Mouse (Mus musculus): ENCODE results near the gene D130043K22Rik. TPM values are rescaled to one million over a fixed set of nuclear protein-coding genes. Genes with fewer than 3 reads are reported as not detected.

Gene D130043K22Rik
- total RNA-seq, 2 experiments from 2014 or later: 1.2 to 1.4 TPM

- DNase-seq: no peak
These were observed 102.2 kb downstream of the D130043K22Rik start for GRCm38 (mm10) chr13:24947158-24947557.

- DNase-seq: no peak
These were observed 103.9 kb downstream of the D130043K22Rik start for GRCm38 (mm10) chr13:24948870-24949269.

Other genes with a start within 250 kb of the D130043K22Rik start
- gene Armh2, start 103.9 kb upstream of the D130043K22Rik start, total RNA-seq (2021): not detected
- gene Gmnn, start 83.2 kb upstream of the D130043K22Rik start, total RNA-seq (2021): 10 to 100 TPM; 19.9 to 31.3 TPM
- 100 to 1,000 TPM; 149 to 152 TPM for gene BC005537, start 43.5 kb upstream of the D130043K22Rik start, total RNA-seq (2021)
- gene Acot13, start 13.6 kb upstream of the D130043K22Rik start, total RNA-seq (2021): 100 to 1,000 TPM; 125 to 155 TPM
- 10 to 100 TPM; 23.1 to 31.6 TPM for gene Tdp2, start 13.5 kb upstream of the D130043K22Rik start, total RNA-seq (2021)
- 10 to 100 TPM; 16.6 to 19.7 TPM for gene Aldh5a1, start 92.5 kb downstream of the D130043K22Rik start, total RNA-seq (2021)
- gene Gpld1, start 98.0 kb downstream of the D130043K22Rik start, total RNA-seq (2021): 10 to 100 TPM in 1 of 2 experiments, 1 to 10 TPM in 1; 7.2 to 14.2 TPM
- 10 to 100 TPM; 45.6 to 73.5 TPM for gene Mrs2, start 175.2 kb downstream of the D130043K22Rik start, total RNA-seq (2021)
- gene Dcdc2a, start 210.9 kb downstream of the D130043K22Rik start, total RNA-seq (2021): under 1 TPM; 0.58 to 0.99 TPM